9 mouse cellular contexts compared by ENCODE assay signal in genomic region chr9:15685215-15685614, GRCm38 (mm10). TPM values are rescaled to one million over a fixed set of nuclear protein-coding genes. Genes with fewer than 3 reads are reported as not detected.
DNase-seq lines count a peak whose midpoint lies in the region; ATAC-seq and TF ChIP-seq lines count a peak whose summit lies in the region.
"Had no signal": no experiment of that assay in that cellular context is flagged by ENCODE, and none has a peak within 500 bp of the region (broad histone marks: within the 10 kb centered on the region; RNA-seq: fewer than 3 reads in every experiment).

No protein-coding gene starts in this region.

- 0 out of 2 replicates have a peak, but pooled peaks have one; percentile 64 for ATAC-seq in limb, embryonic 11.5 days (ENCODE audit: insufficient number of reproducible peaks, low FRiP score, low TSS enrichment, low read depth)
- peak; percentile 70 for ATAC-seq in monocyte, adult 5-6 weeks (replicated peaks; ENCODE audit: insufficient number of reproducible peaks, low FRiP score, low TSS enrichment, poor library complexity, severe bottlenecking)
- ATAC-seq in stomach, embryonic 14.5 days (ENCODE audit: insufficient number of reproducible peaks, insufficient read depth, low FRiP score, low read depth): 0 out of 2 replicates have a peak, but pooled peaks have one; percentile 43

- DNase-seq in A20 (ENCODE audit: low read depth, low spot score): peak; percentile 79
- peak; percentile 64 to 77 for DNase-seq in adrenal gland, adult 18-20 months (ENCODE audit: low spot score in 2 of 2)
- DNase-seq in heart, adult 18-20 months: peak; percentile 54 to 85
- DNase-seq in kidney, adult 9 months: peak; percentile 79
- peak; percentile 86 for DNase-seq in limb, embryonic 11.5 days (ENCODE audit: low spot score)

- no peak overlapping the region for H3K4me3 ChIP-seq in cortical plate, adult 2 months (ENCODE audit: insufficient read depth, low read length)
- H3K4me3 ChIP-seq in limb, embryonic 11.5 days (ENCODE audit: low read depth, low read length): no peak overlapping the region
- H3K4me3 ChIP-seq in stomach, embryonic 14.5 days (ENCODE audit: low read depth, low read length): no peak overlapping the region
- H3K4me3 ChIP-seq: embryonic facial prominence, embryonic 12.5 days had no signal

- peak; percentile 77 for TF ChIP-seq CTCF in cortical plate, adult 2 months (IDR thresholded peaks at IDR 0.05; ENCODE audit: extremely low read depth, insufficient read depth, low read length)

- no peak overlapping the region for H3K9ac ChIP-seq in limb, embryonic 11.5 days (ENCODE audit: low read length)
- no peak overlapping the region for H3K9ac ChIP-seq in stomach, embryonic 14.5 days (replicated peaks; ENCODE audit: low read depth, low read length)
- H3K9ac ChIP-seq: embryonic facial prominence, embryonic 12.5 days had no signal

- 21% methylated on average over 4 of the region's 4 CpGs for WGBS in limb, embryonic 11.5 days
- WGBS in stomach, embryonic 14.5 days: 16% methylated on average over 4 of the region's 4 CpGs

- H3K27ac ChIP-seq in cortical plate, adult 2 months (ENCODE audit: insufficient read depth, low read length): no peak overlapping the region
- H3K27ac ChIP-seq in limb, embryonic 11.5 days (replicated peaks; ENCODE audit: low read depth, low read length): no peak overlapping the region
- no peak overlapping the region for H3K27ac ChIP-seq in stomach, embryonic 14.5 days (ENCODE audit: low read length)
- H3K27ac ChIP-seq: embryonic facial prominence, embryonic 12.5 days had no signal

- TF ChIP-seq POLR2A in cortical plate, adult 2 months (IDR thresholded peaks at IDR 0.05; ENCODE audit: extremely low read depth, insufficient read depth, low read length): no peak

- H3K27me3 ChIP-seq in limb, embryonic 11.5 days (ENCODE audit: control insufficient read depth, insufficient read depth, low read length): no peaks in the 10 kb centered on the region
- no peaks in the 10 kb centered on the region for H3K27me3 ChIP-seq in stomach, embryonic 14.5 days (ENCODE audit: control insufficient read depth, insufficient read depth, low read length)
- H3K27me3 ChIP-seq: embryonic facial prominence, embryonic 12.5 days had no signal

- no peaks in the 10 kb centered on the region for H3K9me3 ChIP-seq in limb, embryonic 11.5 days (ENCODE audit: control insufficient read depth, low read length)
- H3K9me3 ChIP-seq in stomach, embryonic 14.5 days (ENCODE audit: control insufficient read depth, low read depth, low read length): no peaks in the 10 kb centered on the region
- H3K9me3 ChIP-seq: embryonic facial prominence, embryonic 12.5 days had no signal

- H3K4me1 ChIP-seq in cortical plate, adult 2 months (ENCODE audit: control insufficient read depth, insufficient read depth, low read length): no peaks in the 10 kb centered on the region
- H3K4me1 ChIP-seq in limb, embryonic 11.5 days (ENCODE audit: control insufficient read depth, insufficient read depth, low read length): no peaks in the 10 kb centered on the region
- no peaks in the 10 kb centered on the region for H3K4me1 ChIP-seq in stomach, embryonic 14.5 days (ENCODE audit: control insufficient read depth, insufficient read depth, low read length)
- H3K4me1 ChIP-seq: embryonic facial prominence, embryonic 12.5 days had no signal

- H3K4me2 ChIP-seq in limb, embryonic 11.5 days (ENCODE audit: low read depth, severe bottlenecking): no peak overlapping the region
- H3K4me2 ChIP-seq in stomach, embryonic 14.5 days (replicated peaks; ENCODE audit: low read depth, low read length): no peak overlapping the region
- H3K4me2 ChIP-seq: embryonic facial prominence, embryonic 12.5 days had no signal

- H3K36me3 ChIP-seq in limb, embryonic 11.5 days (ENCODE audit: control insufficient read depth, insufficient read depth, low read length): no peaks in the 10 kb centered on the region
- H3K36me3 ChIP-seq in stomach, embryonic 14.5 days (ENCODE audit: control insufficient read depth, insufficient read depth, low read length): no peaks in the 10 kb centered on the region
- H3K36me3 ChIP-seq: embryonic facial prominence, embryonic 12.5 days had no signal

RNA-seq across cellular contexts. Expression of gene Slc36a4, which starts 24.3 kb away (rescaled TPM):
- 10 to 100 TPM; 22.4 to 36.5 TPM for total RNA-seq in adrenal gland, adult 18-20 months (2021)
- polyA plus RNA-seq in cortical plate, adult 2 months (2012; rRNA removed): 23.3 and 25.0 TPM in 2 replicates
- 1 to 10 TPM; 5.9 to 7.7 TPM for total RNA-seq in heart, adult 18-20 months (2021)
- 22.3 and 23.2 TPM in 2 replicates for polyA plus RNA-seq in limb, embryonic 11.5 days (2014; fragmentation: Nextera tagmentation; extraction: Ambion mirVana)
- 7.6 to 15.0 TPM (median 11.3 TPM) in 3 replicates for total RNA-seq in monocyte, adult 5-6 weeks (2017)
- polyA plus RNA-seq in stomach, embryonic 14.5 days (2014; fragmentation: Nextera tagmentation; extraction: Ambion mirVana): 24.3 and 28.7 TPM in 2 replicates

RNA-seq across cellular contexts. Expression of gene Deup1, which starts 57.5 kb away (rescaled TPM):
- total RNA-seq in adrenal gland, adult 18-20 months (2021): under 1 TPM in 1 of 2 experiments, not detected in 1; 0.29 TPM
- 0.08 and 0.13 TPM in 2 replicates for polyA plus RNA-seq in cortical plate, adult 2 months (2012; rRNA removed)
- under 1 TPM in 1 of 2 experiments, not detected in 1; 0.08 TPM for total RNA-seq in heart, adult 18-20 months (2021)
- polyA plus RNA-seq in limb, embryonic 11.5 days (2014; fragmentation: Nextera tagmentation; extraction: Ambion mirVana): 0.21 TPM in 1 of 2 replicates, not detected in the other
- total RNA-seq in monocyte, adult 5-6 weeks (2017): not detected in 3 replicates
- 0.22 and 0.55 TPM in 2 replicates for polyA plus RNA-seq in stomach, embryonic 14.5 days (2014; fragmentation: Nextera tagmentation; extraction: Ambion mirVana)
